Mouse (Mus musculus): ENCODE measurements around the gene Cers6. TPM values are rescaled to one million over a fixed set of nuclear protein-coding genes. Genes with fewer than 3 reads are reported as not detected.

The Cers6 gene
- polyA plus RNA-seq, 1 experiment: 3.5 TPM

DNA sequence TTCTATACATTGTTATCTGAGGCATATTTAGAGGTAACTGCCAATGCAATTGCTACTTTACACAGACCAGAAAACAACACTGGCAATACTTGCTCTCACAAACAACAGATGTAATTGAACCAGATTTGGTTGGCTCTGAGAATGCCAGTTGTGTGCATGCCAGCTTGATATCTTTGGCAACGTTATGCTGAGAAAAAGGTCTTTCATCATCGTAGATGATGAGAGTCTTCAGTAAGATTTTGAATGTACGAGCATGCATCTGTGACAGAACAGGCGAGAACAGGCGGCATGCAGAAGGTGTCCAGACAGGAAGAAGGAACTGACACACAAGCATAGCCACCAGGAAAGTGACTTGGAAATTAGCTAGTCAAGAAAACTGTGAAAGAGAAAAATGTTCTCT is 110.6 kb downstream of the Cers6 start:
- Histone ChIP-seq H3K4me3 (ENCODE audit: extremely low read depth, insufficient read depth, insufficient read length) (no peak overlapping the region), H3K27me3 (ENCODE audit: control insufficient read depth, insufficient read depth, low read length) (no peaks in the 10 kb centered on the region), H3K4me1 (ENCODE audit: control insufficient read depth, insufficient read depth, insufficient read length) (no peaks in the 10 kb centered on the region), H3K27ac (ENCODE audit: insufficient read depth, low read length) (no peak overlapping the region), H3K36me3 (ENCODE audit: control insufficient read depth, insufficient read depth, low read length) (no peaks in the 10 kb centered on the region)
- TF ChIP-seq POLR2A (IDR thresholded peaks at IDR 0.05; ENCODE audit: low read depth, low read length) (no peak), CTCF (IDR thresholded peaks at IDR 0.05; ENCODE audit: extremely low read depth, insufficient read depth, insufficient read length, insufficient replicate concordance) (no peak)
- 92% methylated on average over 5 of the region's 5 CpGs for WGBS
- no peak for DNase-seq (ENCODE audit: low read depth in 1 of 2, low spot score in 2 of 2)

DNA sequence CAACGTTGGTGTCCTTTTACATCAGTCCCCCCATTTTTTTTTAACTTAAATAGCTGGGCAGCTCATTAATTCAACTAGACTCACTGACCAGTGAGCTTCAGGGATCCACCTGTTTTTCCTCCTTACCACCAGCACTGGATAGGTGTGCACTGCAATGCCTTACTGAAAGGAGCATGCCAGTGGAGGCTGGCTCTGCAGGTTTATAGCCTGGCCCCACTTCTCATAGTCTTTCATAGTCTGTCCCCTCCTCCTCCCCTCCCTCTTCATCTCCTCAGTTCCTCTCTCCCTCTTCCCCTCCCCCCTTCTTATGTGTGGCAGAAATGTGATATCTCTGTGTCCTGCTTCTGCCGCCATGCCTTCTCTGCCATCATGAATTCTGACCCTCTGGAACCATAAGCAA is 112.5 kb downstream of the Cers6 start:
- Histone ChIP-seq H3K27ac (ENCODE audit: insufficient read depth, low read length) (no peak overlapping the region), H3K27me3 (ENCODE audit: control insufficient read depth, insufficient read depth, low read length) (no peaks in the 10 kb centered on the region), H3K36me3 (ENCODE audit: control insufficient read depth, insufficient read depth, low read length) (no peaks in the 10 kb centered on the region), H3K4me3 (ENCODE audit: extremely low read depth, insufficient read depth, insufficient read length) (no peak overlapping the region), H3K4me1 (ENCODE audit: control insufficient read depth, insufficient read depth, insufficient read length) (no peaks in the 10 kb centered on the region; the same call in 1 of the 2 replicates)
- no peak for DNase-seq (ENCODE audit: low read depth in 1 of 2, low spot score in 2 of 2)
- TF ChIP-seq CTCF (IDR thresholded peaks at IDR 0.05; ENCODE audit: extremely low read depth, insufficient read depth, insufficient read length, insufficient replicate concordance) (no peak), POLR2A (IDR thresholded peaks at IDR 0.05; ENCODE audit: low read depth, low read length) (no peak)
- WGBS: 89% methylated on average over 2 of the region's 2 CpGs

GRCm38 (mm10) chr2:68975286-68975685 is 114.0 kb downstream of the Cers6 start:
- peaks cover 3% of the 10 kb centered on the region for H3K4me1 ChIP-seq (ENCODE audit: control insufficient read depth, insufficient read depth, insufficient read length)
- H3K27me3 ChIP-seq (ENCODE audit: control insufficient read depth, insufficient read depth, low read length): no peaks in the 10 kb centered on the region
- H3K36me3 ChIP-seq (ENCODE audit: control insufficient read depth, insufficient read depth, low read length): no peaks in the 10 kb centered on the region
- TF ChIP-seq POLR2A (IDR thresholded peaks at IDR 0.05; ENCODE audit: low read depth, low read length) (no peak), CTCF (IDR thresholded peaks at IDR 0.05; ENCODE audit: extremely low read depth, insufficient read depth, insufficient read length, insufficient replicate concordance) (no peak)
- H3K27ac ChIP-seq (ENCODE audit: insufficient read depth, low read length): no peak overlapping the region
- H3K4me3 ChIP-seq (ENCODE audit: extremely low read depth, insufficient read depth, insufficient read length): no peak overlapping the region
- no peak for DNase-seq (ENCODE audit: low read depth in 1 of 2, low spot score in 2 of 2)
- 89% methylated on average over 6 of the region's 6 CpGs for WGBS

DNA sequence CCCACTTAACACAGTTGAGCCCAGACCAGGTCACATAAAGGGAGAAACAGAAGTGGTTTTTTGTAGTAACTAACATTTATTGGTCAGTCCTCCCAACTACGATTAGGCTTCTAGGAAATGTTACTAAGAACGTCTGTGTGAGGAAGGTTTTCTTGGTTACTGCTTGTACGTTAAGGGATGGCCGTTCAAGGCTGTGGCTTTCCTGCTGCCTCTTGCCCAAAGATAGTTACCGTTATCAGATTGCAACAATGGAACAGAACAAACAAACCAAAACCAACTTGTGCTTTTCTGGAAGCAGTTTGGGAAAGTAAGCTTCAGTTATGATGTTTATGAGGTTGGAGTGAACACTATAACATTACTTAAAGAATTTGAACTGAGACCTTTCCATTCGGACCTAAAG is 114.5 kb downstream of the Cers6 start:
- Histone ChIP-seq H3K4me1 (ENCODE audit: control insufficient read depth, insufficient read depth, insufficient read length) (peaks cover 3% of the 10 kb centered on the region), H3K36me3 (ENCODE audit: control insufficient read depth, insufficient read depth, low read length) (no peaks in the 10 kb centered on the region), H3K4me3 (ENCODE audit: extremely low read depth, insufficient read depth, insufficient read length) (no peak overlapping the region), H3K27me3 (ENCODE audit: control insufficient read depth, insufficient read depth, low read length) (no peaks in the 10 kb centered on the region), H3K27ac (ENCODE audit: insufficient read depth, low read length) (no peak overlapping the region)
- 51% methylated on average over 6 of the region's 6 CpGs for WGBS
- TF ChIP-seq POLR2A (IDR thresholded peaks at IDR 0.05; ENCODE audit: low read depth, low read length): no peak
- TF ChIP-seq CTCF (IDR thresholded peaks at IDR 0.05; ENCODE audit: extremely low read depth, insufficient read depth, insufficient read length, insufficient replicate concordance): no peak
- no peak for DNase-seq (ENCODE audit: low read depth in 1 of 2, low spot score in 2 of 2)

- WGBS: 84% methylated on average over 9 of the region's 9 CpGs
- Histone ChIP-seq H3K36me3 (ENCODE audit: control insufficient read depth, insufficient read depth, low read length) (no peaks in the 10 kb centered on the region), H3K27ac (ENCODE audit: insufficient read depth, low read length) (no peak overlapping the region), H3K27me3 (ENCODE audit: control insufficient read depth, insufficient read depth, low read length) (no peaks in the 10 kb centered on the region), H3K4me3 (ENCODE audit: extremely low read depth, insufficient read depth, insufficient read length) (no peak overlapping the region), H3K4me1 (ENCODE audit: control insufficient read depth, insufficient read depth, insufficient read length) (peaks cover 3% of the 10 kb centered on the region)
- TF ChIP-seq CTCF (IDR thresholded peaks at IDR 0.05; ENCODE audit: extremely low read depth, insufficient read depth, insufficient read length, insufficient replicate concordance): no peak
- no peak for TF ChIP-seq POLR2A (IDR thresholded peaks at IDR 0.05; ENCODE audit: low read depth, low read length)
- no peak for DNase-seq (ENCODE audit: low read depth in 1 of 2, low spot score in 2 of 2)
These were observed 117.0 kb downstream of the Cers6 start for GRCm38 (mm10) chr2:68978244-68978643.

DNA sequence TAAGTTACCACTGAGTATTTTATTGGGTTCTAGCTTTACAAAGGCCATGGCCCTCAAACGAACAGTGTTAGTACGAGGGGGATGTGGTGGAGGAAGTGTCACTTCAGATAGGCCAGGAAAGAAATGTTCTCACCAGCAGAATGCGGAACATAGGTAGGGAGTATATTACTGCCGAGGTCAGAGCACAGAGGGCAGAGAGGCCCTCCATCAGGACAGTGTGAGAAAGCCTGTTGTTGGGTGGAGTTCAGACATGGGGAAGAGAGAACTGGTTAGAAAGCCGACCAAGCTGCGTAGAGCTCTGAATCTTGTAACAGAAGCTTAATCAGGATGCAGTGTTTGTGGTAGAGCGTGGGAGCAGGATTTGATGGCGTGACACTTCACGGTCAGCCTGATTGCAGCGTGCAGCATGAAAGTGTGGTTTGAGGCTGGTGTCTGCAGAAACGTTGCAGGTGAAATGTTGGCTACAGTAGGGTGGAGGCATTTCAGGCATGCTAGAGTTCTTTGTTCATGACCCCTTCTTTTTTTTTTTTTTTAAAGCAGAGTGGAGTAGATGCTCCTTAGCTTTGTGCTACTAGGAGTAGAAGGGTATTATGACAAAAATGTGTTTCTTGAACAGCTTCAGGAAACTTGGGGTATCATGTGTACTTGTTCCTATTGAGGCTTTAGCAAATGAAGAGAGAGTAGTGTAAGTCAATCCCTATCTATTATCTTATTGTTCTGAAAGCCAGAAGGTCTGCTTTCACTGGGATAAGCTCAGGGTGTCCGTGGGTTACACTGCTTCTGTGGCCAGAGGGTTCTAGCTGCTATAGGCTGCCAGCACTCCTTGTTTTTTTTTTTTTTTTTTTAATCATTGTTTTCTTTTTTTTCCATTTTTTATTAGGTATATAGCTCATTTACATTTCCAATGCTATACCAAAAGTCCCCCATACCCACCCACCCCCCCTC is 117.7 kb downstream of the Cers6 start:
- Histone ChIP-seq H3K4me3 (ENCODE audit: extremely low read depth, insufficient read depth, insufficient read length) (no peak overlapping the region), H3K36me3 (ENCODE audit: control insufficient read depth, insufficient read depth, low read length) (no peaks in the 10 kb centered on the region), H3K4me1 (ENCODE audit: control insufficient read depth, insufficient read depth, insufficient read length) (peaks cover 3% of the 10 kb centered on the region), H3K27ac (ENCODE audit: insufficient read depth, low read length) (no peak overlapping the region), H3K27me3 (ENCODE audit: control insufficient read depth, insufficient read depth, low read length) (no peaks in the 10 kb centered on the region)
- 32% methylated on average over 12 of the region's 12 CpGs for WGBS
- no peak for DNase-seq (ENCODE audit: low read depth in 1 of 2, low spot score in 2 of 2)
- TF ChIP-seq POLR2A (IDR thresholded peaks at IDR 0.05; ENCODE audit: low read depth, low read length) (no peak), CTCF (IDR thresholded peaks at IDR 0.05; ENCODE audit: extremely low read depth, insufficient read depth, insufficient read length, insufficient replicate concordance) (no peak)

GRCm38 (mm10) chr2:68981302-68981701 is 120.1 kb downstream of the Cers6 start:
- no peak for DNase-seq (ENCODE audit: low read depth in 1 of 2, low spot score in 2 of 2)
- Histone ChIP-seq H3K4me1 (ENCODE audit: control insufficient read depth, insufficient read depth, insufficient read length) (peaks cover 3% of the 10 kb centered on the region), H3K36me3 (ENCODE audit: control insufficient read depth, insufficient read depth, low read length) (no peaks in the 10 kb centered on the region), H3K4me3 (ENCODE audit: extremely low read depth, insufficient read depth, insufficient read length) (no peak overlapping the region), H3K27me3 (ENCODE audit: control insufficient read depth, insufficient read depth, low read length) (no peaks in the 10 kb centered on the region), H3K27ac (ENCODE audit: insufficient read depth, low read length) (no peak overlapping the region)
- 80% methylated on average over 9 of the region's 9 CpGs for WGBS
- TF ChIP-seq POLR2A (IDR thresholded peaks at IDR 0.05; ENCODE audit: low read depth, low read length) (no peak), CTCF (IDR thresholded peaks at IDR 0.05; ENCODE audit: extremely low read depth, insufficient read depth, insufficient read length, insufficient replicate concordance) (no peak)
